Mouse (Mus musculus): ENCODE results near the gene Nkain1.

Gene Nkain1

GRCm38 (mm10) chr4:130574048-130574413 is at the start of gene Nkain1:
Gene Nkain1, minus strand, starts transcription at chr4:130574173.
- DNase-seq (ENCODE audit: low spot score in 2 of 2), result no peak

GRCm38 (mm10) chr4:130578734-130579274 is 4.8 kb upstream of the Nkain1 start:
- DNase-seq (ENCODE audit: low spot score in 2 of 2), result no peak

- DNase-seq (ENCODE audit: low spot score in 2 of 2), result no peak
Observed at GRCm38 (mm10) chr4:130577081-130577480, 3.1 kb upstream of the Nkain1 start.

GRCm38 (mm10) chr4:130576247-130576931 is 2.4 kb upstream of the Nkain1 start:
- no peak for DNase-seq (ENCODE audit: low spot score in 2 of 2)

- DNase-seq (ENCODE audit: low spot score in 2 of 2), result no peak
Observed at GRCm38 (mm10) chr4:130575533-130575932, 1.6 kb upstream of the Nkain1 start.

GRCm38 (mm10) chr4:130574861-130575460 is 988 bp upstream of the Nkain1 start:
- DNase-seq (ENCODE audit: low spot score in 2 of 2), result no peak

- DNase-seq (ENCODE audit: low spot score in 2 of 2), result peak in 1 of 2 experiments; percentile 56
Observed at GRCm38 (mm10) chr4:130573351-130574047, 474 bp downstream of the Nkain1 start.

GRCm38 (mm10) chr4:130573012-130573350 is 992 bp downstream of the Nkain1 start:
- DNase-seq (ENCODE audit: low spot score in 2 of 2), result no peak

GRCm38 (mm10) chr4:130572545-130572944 is 1.4 kb downstream of the Nkain1 start:
- DNase-seq (ENCODE audit: low spot score in 2 of 2), result no peak

GRCm38 (mm10) chr4:130570941-130571720 is 2.8 kb downstream of the Nkain1 start:
- no peak for DNase-seq (ENCODE audit: low spot score in 2 of 2)

- no peak for DNase-seq (ENCODE audit: low spot score in 2 of 2)
Observed at GRCm38 (mm10) chr4:130568043-130568978, 5.7 kb downstream of the Nkain1 start.

GRCm38 (mm10) chr4:130563820-130564219 is 10.2 kb downstream of the Nkain1 start:
- no peak for DNase-seq (ENCODE audit: low spot score in 2 of 2)

GRCm38 (mm10) chr4:130563260-130563756 is 10.7 kb downstream of the Nkain1 start:
- no peak for DNase-seq (ENCODE audit: low spot score in 2 of 2)

- no peak for DNase-seq (ENCODE audit: low spot score in 2 of 2)
Observed at GRCm38 (mm10) chr4:130560576-130561310, 13.2 kb downstream of the Nkain1 start.

- DNase-seq (ENCODE audit: low spot score in 2 of 2), result no peak
Observed at GRCm38 (mm10) chr4:130559220-130559619, 14.8 kb downstream of the Nkain1 start.

- peak in 1 of 2 experiments; percentile 54 for DNase-seq (ENCODE audit: low spot score in 2 of 2)
Observed at GRCm38 (mm10) chr4:130557852-130558251, 16.1 kb downstream of the Nkain1 start.

- no peak for DNase-seq (ENCODE audit: low spot score in 2 of 2)
Observed at GRCm38 (mm10) chr4:130556992-130557391, 17.0 kb downstream of the Nkain1 start.

- no peak for DNase-seq (ENCODE audit: low spot score in 2 of 2)
Observed at GRCm38 (mm10) chr4:130556224-130556623, 17.7 kb downstream of the Nkain1 start.

- DNase-seq (ENCODE audit: low spot score in 2 of 2), result no peak
Observed at GRCm38 (mm10) chr4:130553121-130553448, 20.9 kb downstream of the Nkain1 start.

All from cerebellum, postnatal 4 days (tissue).